Mouse (Mus musculus): Measurements from ENCODE around the gene Olfr617. TPM values are rescaled to one million over a fixed set of nuclear protein-coding genes. Genes with fewer than 3 reads are reported as not detected.

The Olfr617 gene
- polyA plus RNA-seq (2012; rRNA removed; ENCODE audit: low replicate concordance), result not detected in 2 replicates

DNA sequence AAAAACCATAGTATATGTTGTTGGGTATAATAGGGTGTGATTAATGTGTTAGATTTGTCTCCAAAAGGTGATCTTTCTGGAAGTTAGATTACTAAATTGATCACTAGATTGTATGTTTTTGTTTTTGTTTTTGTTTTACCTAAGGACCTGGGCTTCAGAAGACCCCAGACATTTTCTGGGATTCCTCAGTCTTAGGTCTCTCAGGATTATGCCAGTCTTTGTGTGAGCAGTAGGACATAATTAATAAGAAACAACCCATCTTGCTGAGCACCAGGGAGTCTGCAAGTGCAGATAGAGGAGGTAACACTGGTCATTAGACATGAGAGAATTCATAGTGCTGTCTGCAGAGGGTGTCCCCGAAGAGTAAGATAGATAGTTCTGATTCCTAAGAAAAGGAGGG, at the start of gene Olfr617:
Olfr617 (plus strand) TSS at position 301 of the 400 bp plus-strand sequence.

GRCm38 (mm10) chr7:103542617-103543016, 30.2 kb upstream of the Olfr617 start, which contains the start of gene Olfr612:
Gene Olfr612, minus strand, starts transcription at chr7:103542717.

GRCm38 (mm10) chr7:103547774-103548173, 25.1 kb upstream of the Olfr617 start, which contains the start of gene Olfr613:
Gene Olfr613, plus strand, starts transcription at chr7:103548074.

GRCm38 (mm10) chr7:103555779-103556178, 17.1 kb upstream of the Olfr617 start, which contains the start of gene Olfr615:
Gene Olfr615, plus strand, starts transcription at chr7:103556079.

DNA sequence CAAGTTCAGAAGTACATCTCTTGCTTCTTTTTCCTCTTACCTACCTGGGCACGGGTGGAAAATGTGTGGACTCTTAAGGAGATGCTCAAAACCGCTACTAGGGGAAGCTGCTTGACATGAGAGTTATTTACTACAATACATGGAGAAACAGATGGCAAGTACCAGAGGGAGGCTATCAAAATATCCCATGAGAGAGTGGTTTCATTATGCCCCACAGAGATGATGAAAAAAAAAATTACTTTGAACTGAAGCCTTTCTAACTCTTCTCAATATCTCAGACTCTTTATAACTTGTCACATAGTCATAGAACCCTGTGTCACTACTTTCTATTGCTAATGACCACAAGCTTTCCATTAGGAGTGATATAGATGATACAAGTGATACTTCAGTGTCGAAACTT, 3.8 kb upstream of the Olfr617 start, which contains the start of gene Olfr616:
Olfr616 (minus strand) TSS at position 101 of the 400 bp plus-strand sequence.

GRCm38 (mm10) chr7:103589803-103590202, 16.9 kb downstream of the Olfr617 start, which contains the start of gene Olfr618:
Gene Olfr618, plus strand, starts transcription at chr7:103590103.

DNA sequence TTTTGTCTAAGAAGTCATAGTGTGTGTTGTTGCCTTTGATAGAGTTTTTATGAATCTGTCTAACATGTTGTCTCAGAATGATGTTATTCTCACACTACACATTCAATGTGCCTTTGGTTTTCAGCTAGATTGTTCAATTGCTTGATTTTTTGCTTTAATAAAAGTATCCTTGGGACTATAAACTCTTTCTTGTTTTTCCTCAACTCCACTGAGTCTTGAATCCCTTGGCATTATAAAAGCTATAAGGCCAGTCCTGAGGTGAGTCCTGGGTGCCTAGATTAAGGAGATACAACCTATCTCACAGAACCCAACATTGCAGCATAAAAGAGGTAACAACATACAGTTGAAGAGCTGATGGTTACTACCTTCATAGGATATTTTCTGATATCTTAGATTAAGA, 27.4 kb downstream of the Olfr617 start, which contains the start of gene Olfr619:
Olfr619 (plus strand) TSS at position 301 of the 400 bp plus-strand sequence.

GRCm38 (mm10) chr7:103612434-103612833, 39.6 kb downstream of the Olfr617 start, which contains the start of gene Olfr620:
Gene Olfr620, minus strand, starts transcription at chr7:103612534.

Other genes starting within 250 kb of the Olfr617 start
- gene Olfr598, start 249.5 kb upstream of the Olfr617 start, polyA plus RNA-seq (2012; rRNA removed; ENCODE audit: low replicate concordance), result not detected in 2 replicates
- not detected in 2 replicates for gene Olfr599, start 237.1 kb upstream of the Olfr617 start, polyA plus RNA-seq (2012; rRNA removed; ENCODE audit: low replicate concordance)
- not detected in 2 replicates for gene Olfr600, start 223.4 kb upstream of the Olfr617 start, polyA plus RNA-seq (2012; rRNA removed; ENCODE audit: low replicate concordance)
- not detected in 2 replicates for gene Olfr601, start 210.4 kb upstream of the Olfr617 start, polyA plus RNA-seq (2012; rRNA removed; ENCODE audit: low replicate concordance)
- not detected in 2 replicates for gene Olfr603, start 186.9 kb upstream of the Olfr617 start, polyA plus RNA-seq (2012; rRNA removed; ENCODE audit: low replicate concordance)
- not detected in 2 replicates for gene Usp17lc, start 158.0 kb upstream of the Olfr617 start, polyA plus RNA-seq (2012; rRNA removed; ENCODE audit: low replicate concordance)
- gene Olfr605, start 127.6 kb upstream of the Olfr617 start, polyA plus RNA-seq (2012; rRNA removed; ENCODE audit: low replicate concordance), result not detected in 2 replicates
- gene Olfr606, start 124.0 kb upstream of the Olfr617 start, polyA plus RNA-seq (2012; rRNA removed; ENCODE audit: low replicate concordance), result not detected in 2 replicates
- gene Olfr607, start 108.9 kb upstream of the Olfr617 start, polyA plus RNA-seq (2012; rRNA removed; ENCODE audit: low replicate concordance), result not detected in 2 replicates
- not detected in 2 replicates for gene Olfr608, start 103.2 kb upstream of the Olfr617 start, polyA plus RNA-seq (2012; rRNA removed; ENCODE audit: low replicate concordance)
- not detected in 2 replicates for gene Olfr609, start 75.0 kb upstream of the Olfr617 start, polyA plus RNA-seq (2012; rRNA removed; ENCODE audit: low replicate concordance)
- gene Olfr610, start 60.9 kb upstream of the Olfr617 start, polyA plus RNA-seq (2012; rRNA removed; ENCODE audit: low replicate concordance), result not detected in 2 replicates
- gene Olfr611, start 52.2 kb upstream of the Olfr617 start, polyA plus RNA-seq (2012; rRNA removed; ENCODE audit: low replicate concordance), result not detected in 2 replicates
- not detected in 2 replicates for gene Olfr612, start 30.3 kb upstream of the Olfr617 start, polyA plus RNA-seq (2012; rRNA removed; ENCODE audit: low replicate concordance)
- not detected in 2 replicates for gene Olfr613, start 25.0 kb upstream of the Olfr617 start, polyA plus RNA-seq (2012; rRNA removed; ENCODE audit: low replicate concordance)
- not detected in 2 replicates for gene Olfr615, start 17.0 kb upstream of the Olfr617 start, polyA plus RNA-seq (2012; rRNA removed; ENCODE audit: low replicate concordance)
- gene Olfr616, start 3.9 kb upstream of the Olfr617 start, polyA plus RNA-seq (2012; rRNA removed; ENCODE audit: low replicate concordance), result not detected in 2 replicates
- not detected in 2 replicates for gene Olfr618, start 17.0 kb downstream of the Olfr617 start, polyA plus RNA-seq (2012; rRNA removed; ENCODE audit: low replicate concordance)
- gene Olfr619, start 27.5 kb downstream of the Olfr617 start, polyA plus RNA-seq (2012; rRNA removed; ENCODE audit: low replicate concordance), result not detected in 2 replicates
- gene Olfr620, start 39.5 kb downstream of the Olfr617 start, polyA plus RNA-seq (2012; rRNA removed; ENCODE audit: low replicate concordance), result not detected in 2 replicates
- not detected in 2 replicates for gene Olfr622, start 69.6 kb downstream of the Olfr617 start, polyA plus RNA-seq (2012; rRNA removed; ENCODE audit: low replicate concordance)
- not detected in 2 replicates for gene Olfr623, start 90.6 kb downstream of the Olfr617 start, polyA plus RNA-seq (2012; rRNA removed; ENCODE audit: low replicate concordance)
- gene Olfr624, start 98.1 kb downstream of the Olfr617 start, polyA plus RNA-seq (2012; rRNA removed; ENCODE audit: low replicate concordance), result not detected in 2 replicates
- gene Olfr625-ps1, start 109.7 kb downstream of the Olfr617 start, polyA plus RNA-seq (2012; rRNA removed; ENCODE audit: low replicate concordance), result not detected in 2 replicates
- not detected in 2 replicates for gene Olfr243, start 141.6 kb downstream of the Olfr617 start, polyA plus RNA-seq (2012; rRNA removed; ENCODE audit: low replicate concordance)
- gene Olfr628, start 157.3 kb downstream of the Olfr617 start, polyA plus RNA-seq (2012; rRNA removed; ENCODE audit: low replicate concordance), result not detected in 2 replicates
- not detected in 2 replicates for gene Olfr629, start 171.9 kb downstream of the Olfr617 start, polyA plus RNA-seq (2012; rRNA removed; ENCODE audit: low replicate concordance)
- gene Olfr630, start 184.3 kb downstream of the Olfr617 start, polyA plus RNA-seq (2012; rRNA removed; ENCODE audit: low replicate concordance), result not detected in 2 replicates
- not detected in 2 replicates for gene Olfr69, start 198.5 kb downstream of the Olfr617 start, polyA plus RNA-seq (2012; rRNA removed; ENCODE audit: low replicate concordance)
- not detected in 2 replicates for gene Olfr68, start 206.6 kb downstream of the Olfr617 start, polyA plus RNA-seq (2012; rRNA removed; ENCODE audit: low replicate concordance)
- not detected in 2 replicates for gene Olfr67, start 218.8 kb downstream of the Olfr617 start, polyA plus RNA-seq (2012; rRNA removed; ENCODE audit: low replicate concordance)
- 34.6 and 126 TPM in 2 replicates for gene Hbb-bt, start 240.9 kb downstream of the Olfr617 start, polyA plus RNA-seq (2012; rRNA removed; ENCODE audit: low replicate concordance)

All from duodenum, adult 2 months (tissue).